Mouse (Mus musculus): Measurements from ENCODE around the gene Hipk1.

Gene Hipk1

GRCm38 (mm10) chr3:103714236-103714875 lies 77.0 kb downstream of the Hipk1 start:
- DNase-seq: no peak

- DNase-seq: no peak
These were observed 79.2 kb downstream of the Hipk1 start for GRCm38 (mm10) chr3:103712196-103712595.

- no peak for DNase-seq
These were observed 81.8 kb downstream of the Hipk1 start for GRCm38 (mm10) chr3:103709470-103710040.

- no peak for DNase-seq
These were observed 85.9 kb downstream of the Hipk1 start for GRCm38 (mm10) chr3:103705426-103705825.

- no peak for DNase-seq
These were observed 86.7 kb downstream of the Hipk1 start for GRCm38 (mm10) chr3:103704661-103705060.

- no peak for DNase-seq
These were observed 94.9 kb downstream of the Hipk1 start for GRCm38 (mm10) chr3:103696388-103696925.

- DNase-seq: no peak
These were observed 95.8 kb downstream of the Hipk1 start for GRCm38 (mm10) chr3:103695556-103695955.

- DNase-seq: peak; percentile 2
These were observed 100.9 kb downstream of the Hipk1 start for GRCm38 (mm10) chr3:103690506-103690905.
